Mouse (Mus musculus): Measurements from ENCODE around the gene Dnase1.

Dnase1 gene

DNA sequence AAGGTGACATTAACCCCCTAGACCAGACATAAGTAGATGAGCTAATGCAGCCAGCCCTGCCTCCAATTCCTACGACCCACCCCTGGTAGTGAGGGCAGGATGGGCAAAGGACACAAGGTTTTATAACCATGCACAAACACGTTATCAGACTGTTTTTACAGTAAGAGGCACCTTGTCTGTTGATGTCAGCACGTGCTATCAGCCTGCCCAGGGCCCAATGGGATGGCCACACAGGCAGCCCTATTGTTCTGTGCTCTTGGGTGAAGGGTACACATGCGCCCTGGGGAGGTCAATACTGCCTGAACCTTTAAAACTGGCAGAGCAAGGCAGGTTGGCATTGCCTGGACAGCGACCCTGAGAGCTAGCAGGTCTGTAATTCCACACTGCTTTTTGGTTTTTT, at the start of gene Dnase1:
Gene Dnase1 (plus strand): TSS at position 136 of the 400 bp plus-strand sequence.
- no peak for TF ChIP-seq GATA4 (IDR thresholded peaks at IDR 0.05; ENCODE audit: insufficient replicate concordance, low read length)

DNA sequence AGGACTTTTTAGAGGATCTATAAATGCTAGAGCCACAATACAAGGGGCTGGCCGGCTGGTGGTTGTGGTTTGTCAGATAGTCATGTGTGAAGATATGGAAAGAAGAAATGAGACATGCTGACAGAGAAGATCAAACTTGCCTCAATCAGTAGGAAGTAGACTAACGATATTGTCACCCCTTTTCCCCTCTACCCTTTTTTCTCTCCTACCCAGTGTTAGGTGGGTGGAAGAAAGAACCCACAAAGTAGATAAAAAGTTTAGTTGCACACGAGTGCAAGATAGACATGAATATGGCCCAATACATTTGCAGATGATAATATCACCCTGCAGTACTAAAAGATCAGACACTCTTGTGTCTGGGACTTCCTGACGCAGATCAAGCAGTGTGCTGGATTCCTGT, 48.3 kb upstream of the Dnase1 start:
- no peak for TF ChIP-seq GATA4 (IDR thresholded peaks at IDR 0.05; ENCODE audit: insufficient replicate concordance, low read length)

DNA sequence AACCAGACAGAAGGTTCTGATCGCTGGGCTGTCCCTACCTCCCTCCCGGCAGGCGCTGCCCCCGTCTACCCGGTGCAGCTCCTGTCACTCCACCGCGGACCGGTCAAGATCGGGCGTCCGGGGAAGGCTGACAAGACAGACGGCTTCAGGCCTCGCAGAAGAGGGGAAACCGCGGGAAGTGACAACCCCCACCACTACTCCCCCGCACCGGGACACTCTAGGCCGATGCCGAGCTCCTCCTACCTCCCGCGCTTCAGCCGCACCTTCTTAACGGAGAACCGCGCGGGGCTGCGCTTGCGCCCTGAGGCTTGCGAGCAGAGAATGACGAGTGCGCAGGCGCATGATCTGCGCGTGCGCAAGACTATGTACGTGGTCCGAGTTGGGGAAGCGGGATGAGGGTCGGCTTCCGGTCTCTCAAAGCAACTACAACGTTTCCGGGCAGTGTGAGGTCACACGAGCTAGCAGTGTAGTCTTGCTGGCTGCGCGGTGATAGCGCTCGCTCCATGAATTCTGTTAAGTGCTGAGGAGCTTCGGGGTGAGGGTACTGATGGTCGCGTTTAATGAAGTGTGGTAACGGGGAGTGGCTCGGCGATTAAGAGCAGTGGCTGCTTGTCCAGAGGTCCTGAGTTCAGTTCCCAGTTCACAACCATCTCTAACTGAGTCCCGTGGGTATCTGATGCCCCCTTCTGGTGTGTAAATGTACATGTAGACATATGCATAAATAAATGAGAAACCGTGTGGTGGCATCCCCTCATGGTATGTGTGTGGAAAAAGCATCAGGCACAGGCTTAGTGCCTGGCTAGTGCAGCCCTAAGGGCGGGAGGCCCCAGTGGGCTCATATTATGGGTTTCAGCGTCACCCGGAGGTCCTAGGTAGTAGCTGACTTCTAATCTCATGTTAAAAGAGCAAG, 33.0 kb upstream of the Dnase1 start, which contains the start of gene Slx4:
Gene Slx4 (minus strand): TSS at position 282 of the 910 bp plus-strand sequence.
- TF ChIP-seq GATA4 (IDR thresholded peaks at IDR 0.05; ENCODE audit: insufficient replicate concordance, low read length), result peak; percentile 20; the same call in 1 of the 2 replicates

DNA sequence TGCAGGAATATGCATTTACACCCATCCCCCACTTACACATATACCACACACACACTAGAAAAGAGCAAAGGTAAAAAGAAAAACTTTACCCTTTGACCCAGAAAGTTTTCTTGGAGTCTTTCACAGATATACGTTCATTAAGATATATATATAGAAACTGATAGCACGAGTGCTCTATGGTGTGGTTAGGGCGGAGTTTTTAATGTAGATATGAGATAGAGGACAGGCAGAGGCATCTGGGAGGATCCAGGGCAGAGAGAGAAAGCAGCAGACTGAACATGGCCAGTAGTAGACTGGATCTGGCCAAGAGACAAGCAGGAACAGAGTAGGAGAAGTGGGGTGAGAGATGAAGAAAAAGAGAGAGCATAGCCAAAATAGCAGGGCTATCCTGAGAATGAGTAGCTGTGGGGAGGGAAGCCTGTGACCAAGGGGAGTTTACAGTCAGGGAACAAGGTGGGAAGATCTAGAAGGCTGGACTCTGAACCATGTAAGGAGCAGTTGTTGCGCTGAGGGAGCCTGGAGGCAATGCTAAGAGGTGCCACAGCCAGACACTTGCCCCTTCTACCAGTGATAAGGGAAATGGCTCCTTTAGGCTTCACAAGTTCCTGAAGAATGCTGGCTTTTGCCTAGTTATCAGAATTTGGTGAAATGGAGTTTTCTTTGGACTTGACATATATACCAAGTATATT, 23.7 kb upstream of the Dnase1 start:
- no peak for TF ChIP-seq GATA4 (IDR thresholded peaks at IDR 0.05; ENCODE audit: insufficient replicate concordance, low read length)

DNA sequence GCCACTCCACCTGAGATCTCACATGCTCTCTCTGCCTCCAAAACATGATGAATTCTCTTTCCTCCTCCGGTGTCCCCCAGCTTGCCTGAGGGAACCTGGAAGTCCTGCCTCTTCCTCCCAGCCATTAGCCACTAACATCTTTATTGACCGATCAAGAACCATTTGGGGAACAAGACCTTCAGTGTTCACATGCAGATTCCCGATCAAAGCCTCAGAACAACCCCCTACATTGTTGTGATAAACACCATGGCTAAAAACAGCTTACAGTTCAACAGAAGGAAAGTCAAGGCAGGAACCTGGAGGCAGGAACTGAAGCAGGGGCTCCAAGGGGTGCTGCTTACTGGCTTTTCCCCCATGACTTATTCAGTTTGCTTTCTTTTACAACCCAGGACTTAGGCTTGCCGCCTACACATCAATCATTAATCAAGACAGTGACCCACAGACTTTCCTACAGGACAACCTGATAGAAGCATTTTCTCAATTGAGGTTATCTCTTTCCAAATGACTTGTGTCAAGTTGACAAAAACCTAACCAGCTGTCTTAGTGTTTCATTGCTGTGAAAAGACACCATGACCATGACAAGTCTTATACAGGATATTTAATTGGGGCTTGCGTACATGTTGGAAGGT, 22.6 kb upstream of the Dnase1 start:
- TF ChIP-seq GATA4 (IDR thresholded peaks at IDR 0.05; ENCODE audit: insufficient replicate concordance, low read length), result no peak

DNA sequence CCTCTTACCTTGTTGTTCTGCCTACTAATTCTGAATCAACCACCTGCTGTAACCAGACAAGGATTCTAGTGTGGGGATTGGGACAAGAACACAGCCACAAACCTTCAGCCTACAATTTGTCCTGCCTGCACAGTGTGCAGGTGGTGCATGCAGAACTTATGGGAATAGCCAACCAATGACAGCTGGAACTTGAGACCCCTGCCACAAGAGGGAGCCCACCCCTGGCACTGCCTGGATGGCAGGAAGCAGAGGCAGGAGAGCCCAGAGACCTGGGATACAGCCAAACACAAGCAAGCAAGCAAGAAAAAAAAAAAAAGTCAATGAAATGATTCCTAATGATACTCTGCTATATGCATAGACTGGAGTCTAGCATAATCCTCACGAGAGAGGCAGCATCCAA, 15.5 kb upstream of the Dnase1 start:
- TF ChIP-seq GATA4 (IDR thresholded peaks at IDR 0.05; ENCODE audit: insufficient replicate concordance, low read length), result no peak

DNA sequence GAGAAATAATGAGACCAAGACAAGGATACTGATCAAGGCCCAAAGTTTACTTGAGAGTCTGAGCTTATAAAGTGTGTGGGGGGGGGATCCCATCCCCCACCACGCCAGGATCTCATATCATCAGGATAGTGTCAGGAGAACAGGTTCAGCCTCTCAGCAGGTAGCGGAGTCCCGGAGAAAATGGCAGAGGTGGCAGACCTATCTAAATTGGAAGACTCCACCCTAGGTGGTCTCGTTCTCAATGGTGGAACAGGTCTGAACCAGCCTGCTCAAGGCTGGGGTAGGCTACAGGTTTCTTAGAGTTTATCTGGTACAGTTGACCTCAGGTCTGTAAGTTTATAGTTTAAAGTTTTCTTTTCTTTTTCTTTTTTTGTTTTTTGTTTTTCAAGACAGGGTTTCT, 14.0 kb upstream of the Dnase1 start:
- TF ChIP-seq GATA4 (IDR thresholded peaks at IDR 0.05; ENCODE audit: insufficient replicate concordance, low read length), result no peak

DNA sequence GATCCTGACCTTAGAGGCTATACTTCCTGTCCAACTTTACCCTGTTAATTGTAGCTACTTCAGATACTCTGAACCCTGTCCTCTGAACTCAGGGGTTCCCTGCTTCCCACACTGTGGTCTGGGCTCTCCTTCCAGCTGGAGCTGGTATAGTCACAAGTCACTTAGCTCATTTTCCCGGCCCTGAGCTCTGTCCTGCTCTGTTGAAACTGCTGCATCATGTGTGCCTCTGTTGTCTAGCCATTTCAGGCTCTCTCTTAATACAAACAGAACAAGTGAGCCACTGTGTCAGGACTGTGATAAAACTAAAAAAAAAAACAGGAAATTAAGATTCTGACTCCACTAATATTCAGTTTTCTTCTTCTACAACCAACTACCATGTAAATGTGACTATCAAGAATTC, 10.1 kb upstream of the Dnase1 start:
- no peak for TF ChIP-seq GATA4 (IDR thresholded peaks at IDR 0.05; ENCODE audit: insufficient replicate concordance, low read length)

DNA sequence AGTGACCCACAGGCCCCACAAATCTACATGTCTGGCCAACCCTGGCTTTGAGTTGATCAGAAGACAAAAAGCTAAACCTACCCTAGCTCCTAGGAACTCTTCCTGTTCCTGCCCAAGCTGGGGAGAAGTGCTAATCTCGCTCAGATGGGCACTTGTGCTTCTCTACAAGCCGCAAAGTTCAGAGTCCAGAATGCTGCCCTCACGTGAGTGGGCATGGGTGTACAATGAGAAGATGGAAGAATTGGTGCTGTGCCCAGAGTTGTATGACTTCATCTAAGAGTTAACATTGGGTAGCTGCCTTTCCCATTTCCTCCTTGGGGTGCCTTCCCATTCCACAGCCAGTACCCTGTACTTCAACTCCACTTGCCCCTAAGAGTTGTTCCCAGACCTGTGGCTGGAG, 9.5 kb upstream of the Dnase1 start:
- no peak for TF ChIP-seq GATA4 (IDR thresholded peaks at IDR 0.05; ENCODE audit: insufficient replicate concordance, low read length)

DNA sequence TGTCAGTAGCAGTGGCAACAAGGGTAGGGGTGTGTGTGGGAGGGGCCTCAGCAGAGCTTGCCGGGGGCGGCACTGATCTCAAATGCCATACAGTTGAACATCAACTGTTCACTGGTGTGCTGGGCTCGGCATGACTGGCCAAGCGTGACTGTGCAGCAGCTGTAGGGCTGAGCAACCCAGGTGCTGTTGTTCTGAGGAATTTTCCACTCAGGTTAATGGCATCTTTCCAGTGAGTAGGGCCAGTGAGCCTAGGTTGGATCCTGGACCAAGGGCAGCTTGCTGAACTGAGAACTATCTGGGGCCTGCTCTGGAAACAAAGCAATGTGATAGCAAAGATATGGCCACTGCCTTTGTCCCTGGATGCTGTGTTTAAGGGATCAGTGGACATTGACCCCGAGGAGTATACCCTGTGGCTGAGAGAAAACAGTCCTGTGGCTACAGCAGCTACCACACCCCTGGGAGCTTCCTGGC, 7.3 kb upstream of the Dnase1 start:
- no peak for TF ChIP-seq GATA4 (IDR thresholded peaks at IDR 0.05; ENCODE audit: insufficient replicate concordance, low read length)

DNA sequence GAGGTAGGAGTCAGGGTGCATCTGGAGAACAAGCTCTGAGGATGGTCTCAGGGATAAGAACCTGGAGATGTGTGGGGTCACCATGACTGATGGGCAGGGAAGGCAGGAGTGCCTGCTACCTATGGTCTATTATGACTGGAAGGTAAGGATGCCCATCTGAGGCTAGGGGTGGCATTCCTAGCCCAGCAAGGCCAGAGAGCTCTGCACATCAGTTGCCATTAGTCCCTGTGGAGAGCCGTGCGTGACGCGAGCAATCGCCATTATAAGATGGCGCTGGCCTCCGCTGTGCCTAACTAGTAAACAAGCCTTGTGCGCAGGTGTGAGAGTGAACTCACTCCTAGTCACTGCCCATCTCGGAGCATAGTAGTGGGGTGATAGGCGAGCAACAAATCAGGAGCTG, 6.2 kb upstream of the Dnase1 start:
- no peak for TF ChIP-seq GATA4 (IDR thresholded peaks at IDR 0.05; ENCODE audit: insufficient replicate concordance, low read length)

DNA sequence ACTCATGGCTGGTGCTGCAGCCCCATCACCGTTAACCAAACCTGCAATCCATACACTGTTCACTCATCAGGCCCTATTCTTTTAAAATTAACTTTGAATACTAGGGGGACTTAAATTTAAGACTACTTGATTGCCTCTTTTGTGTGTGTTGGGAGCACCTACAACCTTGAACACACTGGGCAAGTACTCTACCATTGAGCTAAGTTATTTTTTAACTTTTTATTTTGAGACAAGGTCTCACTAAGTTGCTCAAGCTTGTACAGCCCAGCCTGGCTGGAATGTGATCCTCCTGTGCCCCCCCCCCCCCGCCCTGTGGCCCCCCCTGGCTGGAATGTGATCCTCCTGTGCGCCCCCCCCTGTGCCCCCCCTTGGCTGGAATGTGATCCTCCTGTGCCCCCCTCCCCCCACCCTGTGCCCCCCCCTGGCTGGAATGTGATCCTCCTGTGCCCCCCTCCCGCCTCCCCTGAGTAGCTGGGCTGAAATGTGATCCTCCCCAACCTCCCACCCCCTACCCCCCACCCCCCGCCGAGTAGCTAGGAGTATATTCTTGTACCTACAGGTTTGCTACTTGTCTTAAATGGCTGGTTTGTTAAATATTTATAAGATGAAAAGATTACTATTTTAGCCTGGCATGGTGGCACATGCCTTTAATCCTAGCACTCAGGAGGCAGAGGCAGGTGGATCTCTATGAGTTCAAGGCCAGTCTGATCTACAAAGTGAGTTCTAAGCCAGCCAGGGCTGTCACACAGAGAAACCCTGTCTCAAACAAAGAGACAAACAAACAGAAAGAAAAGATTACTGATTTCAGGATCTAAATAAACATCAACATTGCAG, 5.1 kb upstream of the Dnase1 start:
- no peak for TF ChIP-seq GATA4 (IDR thresholded peaks at IDR 0.05; ENCODE audit: insufficient replicate concordance, low read length)

DNA sequence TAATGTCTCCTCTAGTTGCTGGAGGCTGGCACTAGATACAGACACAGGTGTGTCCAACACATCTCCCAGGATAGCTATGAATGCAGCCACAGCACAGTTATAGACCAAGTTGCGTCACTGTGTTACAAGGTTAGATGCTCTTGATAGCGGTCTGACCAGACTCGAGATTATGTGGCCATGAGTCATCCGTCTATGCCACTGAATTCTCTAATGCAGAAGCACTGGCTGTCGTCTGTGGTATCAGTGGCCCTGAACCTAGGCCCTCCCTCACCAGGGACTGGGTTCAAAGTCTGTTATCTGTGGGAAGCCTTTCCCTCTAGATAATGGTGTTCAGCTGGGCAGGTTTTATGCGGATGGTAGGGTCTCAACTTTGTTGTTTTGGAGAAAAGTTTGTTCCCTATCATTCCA, 4.4 kb upstream of the Dnase1 start:
- peak; percentile 93 for TF ChIP-seq GATA4 (IDR thresholded peaks at IDR 0.05; ENCODE audit: insufficient replicate concordance, low read length)

DNA sequence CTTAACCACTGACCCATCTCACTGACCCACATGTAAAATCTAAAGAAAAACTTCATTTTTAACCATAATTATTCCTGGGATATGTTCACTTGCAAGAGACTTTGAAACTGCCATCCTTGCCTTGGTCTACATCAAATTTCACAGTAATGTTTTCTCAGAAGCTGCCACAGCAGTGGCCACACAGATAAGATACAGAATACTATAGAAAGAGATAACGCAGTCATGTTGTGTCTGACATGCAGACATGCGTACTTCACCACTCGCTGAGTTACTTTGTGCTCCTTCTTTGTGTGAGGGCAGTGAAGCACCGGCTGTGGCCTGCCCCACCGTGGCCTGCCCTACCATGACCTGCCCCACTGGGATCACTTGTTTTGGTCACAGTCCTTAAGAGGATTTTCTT, 2.8 kb upstream of the Dnase1 start:
- TF ChIP-seq GATA4 (IDR thresholded peaks at IDR 0.05; ENCODE audit: insufficient replicate concordance, low read length), result no peak

DNA sequence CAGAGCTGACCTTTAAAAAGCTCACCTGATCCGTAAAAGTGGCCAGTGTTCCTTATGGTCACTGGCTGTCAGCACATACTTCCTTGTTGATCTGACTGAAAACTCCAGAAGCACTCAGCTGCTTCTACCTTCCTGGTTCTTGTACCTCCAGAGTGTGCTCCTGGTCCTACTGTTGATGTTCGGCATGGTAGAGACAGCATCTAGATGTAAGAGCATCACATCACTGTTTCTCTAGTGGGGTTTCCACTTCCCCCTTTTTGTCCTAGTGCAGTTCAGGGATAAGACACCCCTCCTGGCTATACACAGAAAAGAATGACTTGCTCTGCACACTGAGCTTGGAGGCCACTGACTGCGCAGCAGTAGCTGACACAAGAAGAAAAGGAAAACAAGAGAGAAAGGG, 2.3 kb upstream of the Dnase1 start:
- TF ChIP-seq GATA4 (IDR thresholded peaks at IDR 0.05; ENCODE audit: insufficient replicate concordance, low read length), result no peak

Measured in liver, adult (tissue).